Mouse (Mus musculus): ENCODE results near the gene Cebpb. TPM values are rescaled to one million over a fixed set of nuclear protein-coding genes. Genes with fewer than 3 reads are reported as not detected.

The Cebpb gene
- total and polyA plus RNA-seq, 2 experiments from 2014 or later: 4.3 to 5.7 TPM

DNA sequence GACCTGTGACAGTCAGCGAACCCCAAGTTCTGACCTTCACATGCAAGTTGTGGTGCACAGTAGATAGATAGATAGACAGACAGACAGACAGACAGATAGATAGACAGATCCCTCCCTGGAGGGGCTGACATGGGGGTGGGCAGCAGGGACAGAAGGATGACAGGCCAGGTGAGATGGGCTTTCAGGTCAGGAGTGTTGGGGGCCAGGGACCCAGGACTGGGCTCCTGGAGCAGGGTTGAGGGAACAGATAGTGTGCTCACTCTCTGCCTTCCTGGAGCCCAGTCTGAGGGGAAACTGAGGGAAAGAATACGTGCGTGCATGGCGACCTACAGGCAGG lies 1.5 kb upstream of the Cebpb start:
- Histone ChIP-seq H3K27me3 (ENCODE audit: insufficient read depth, low read length) (peaks cover 23% of the 10 kb centered on the region), H3K4me1 (ENCODE audit: insufficient read depth) (no peaks in the 10 kb centered on the region), H3K4me2 (ENCODE audit: low read depth) (no peak overlapping the region), H3K4me3 (ENCODE audit: low read depth, low read length) (no peak overlapping the region), H3K9me3 (ENCODE audit: low read length) (no peaks in the 10 kb centered on the region), H3K9ac (no peak overlapping the region), H3K36me3 (ENCODE audit: insufficient read depth) (no peaks in the 10 kb centered on the region), H3K27ac (ENCODE audit: low read depth, low read length) (no peak overlapping the region)
- no peak for TF ChIP-seq CTCF (IDR thresholded peaks at IDR 0.05; ENCODE audit: low read depth)
- no peak for ATAC-seq
- DNase-seq: no peak
- 83% methylated on average over 4 of the region's 4 CpGs for WGBS

- no peak overlapping the region for H3K4me2 ChIP-seq (ENCODE audit: low read depth)
- H3K9me3 ChIP-seq (ENCODE audit: low read length): no peaks in the 10 kb centered on the region
- DNase-seq (no peak), ATAC-seq (no peak)
- H3K9ac ChIP-seq: no peak overlapping the region
- H3K36me3 ChIP-seq (ENCODE audit: insufficient read depth): no peaks in the 10 kb centered on the region
- no peak overlapping the region for H3K27ac ChIP-seq (ENCODE audit: low read depth, low read length)
- H3K27me3 ChIP-seq (ENCODE audit: insufficient read depth, low read length): peaks cover 23% of the 10 kb centered on the region
- H3K4me3 ChIP-seq (ENCODE audit: low read depth, low read length): no peak overlapping the region
- TF ChIP-seq CTCF (IDR thresholded peaks at IDR 0.05; ENCODE audit: low read depth): no peak
- H3K4me1 ChIP-seq (ENCODE audit: insufficient read depth): no peaks in the 10 kb centered on the region
- WGBS: 61% methylated on average over 11 of the region's 11 CpGs
Measured at GRCm38 (mm10) chr2:167687651-167688101, 1.0 kb upstream of the Cebpb start.

DNA sequence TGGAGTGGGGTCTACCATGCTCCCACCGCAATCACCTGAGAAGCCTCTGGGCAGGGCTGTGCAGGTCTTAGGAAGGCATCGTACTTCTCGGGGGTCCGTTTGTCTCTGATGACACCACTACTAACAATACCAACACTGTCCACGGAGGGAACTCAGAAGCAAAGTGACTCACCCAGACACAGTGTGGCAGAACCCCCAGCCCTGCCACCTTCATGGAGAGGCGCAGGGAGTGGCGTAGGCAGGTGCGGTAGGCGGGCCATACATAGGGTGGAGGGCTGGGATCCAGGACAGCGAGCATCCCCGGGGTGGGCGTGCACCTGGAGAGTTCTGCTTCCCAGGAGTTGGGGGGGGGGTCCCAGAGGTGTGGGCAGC lies 603 bp upstream of the Cebpb start:
- WGBS: 29% methylated on average over 12 of the region's 12 CpGs
- no peaks in the 10 kb centered on the region for H3K9me3 ChIP-seq (ENCODE audit: low read length)
- H3K27ac ChIP-seq (ENCODE audit: low read depth, low read length): no peak overlapping the region
- H3K4me1 ChIP-seq (ENCODE audit: insufficient read depth): no peaks in the 10 kb centered on the region
- peak overlapping the region; percentile 64 for H3K4me3 ChIP-seq (ENCODE audit: low read depth, low read length)
- H3K9ac ChIP-seq: no peak overlapping the region
- H3K27me3 ChIP-seq (ENCODE audit: insufficient read depth, low read length): peaks cover 23% of the 10 kb centered on the region
- peak overlapping the region; percentile 84 for H3K4me2 ChIP-seq (ENCODE audit: low read depth)
- no peak for TF ChIP-seq CTCF (IDR thresholded peaks at IDR 0.05; ENCODE audit: low read depth)
- DNase-seq: no peak
- no peaks in the 10 kb centered on the region for H3K36me3 ChIP-seq (ENCODE audit: insufficient read depth)
- ATAC-seq: peak; percentile 35

GRCm38 (mm10) chr2:167689501-167690218 lies 945 bp downstream of the Cebpb start, which contains the start of gene Tmem189:
Gene Tmem189 (minus strand): TSS chr2:167689822.
- DNase-seq (peak; percentile 51), ATAC-seq (peak; percentile 54)
- no peaks in the 10 kb centered on the region for H3K36me3 ChIP-seq (ENCODE audit: insufficient read depth)
- WGBS: 2% methylated on average over 94 of the region's 99 CpGs
- H3K27me3 ChIP-seq (ENCODE audit: insufficient read depth, low read length): peaks cover 23% of the 10 kb centered on the region
- H3K4me1 ChIP-seq (ENCODE audit: insufficient read depth): no peaks in the 10 kb centered on the region
- no peaks in the 10 kb centered on the region for H3K9me3 ChIP-seq (ENCODE audit: low read length)
- peak within 1 kb of the TSS; percentile 59 for H3K27ac ChIP-seq (ENCODE audit: low read depth, low read length)
- H3K4me2 ChIP-seq (ENCODE audit: low read depth): peak within 1 kb of the TSS; percentile 84
- H3K4me3 ChIP-seq (ENCODE audit: low read depth, low read length): peak within 1 kb of the TSS; percentile 64
- H3K9ac ChIP-seq: peak within 1 kb of the TSS; percentile 58
- no peak for TF ChIP-seq CTCF (IDR thresholded peaks at IDR 0.05; ENCODE audit: low read depth)

- H3K4me2 ChIP-seq (ENCODE audit: low read depth): peak overlapping the region; percentile 84
- H3K9ac ChIP-seq: no peak overlapping the region
Measured at GRCm38 (mm10) chr2:167690219-167690961, 1.7 kb downstream of the Cebpb start.

DNA sequence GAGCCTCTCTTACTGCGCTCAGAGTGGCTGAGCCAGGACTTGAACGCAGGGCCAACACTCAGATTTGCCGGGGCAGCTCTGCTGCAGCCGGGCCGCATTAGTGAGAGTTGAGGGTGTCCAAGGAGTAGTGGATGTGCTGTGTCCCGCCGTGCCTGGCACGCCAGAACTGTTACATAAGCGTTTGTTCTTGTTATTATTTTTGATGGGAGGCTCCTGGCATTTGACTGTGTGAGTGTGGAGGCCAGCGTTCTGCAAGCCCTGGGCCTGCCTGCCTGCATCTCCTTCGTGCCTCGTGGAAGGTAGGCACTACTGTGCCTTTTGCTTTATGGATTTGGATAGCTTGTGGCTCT lies 2.2 kb downstream of the Cebpb start:
- no peak overlapping the region for H3K9ac ChIP-seq
- no peak for TF ChIP-seq CTCF (IDR thresholded peaks at IDR 0.05; ENCODE audit: low read depth)
- DNase-seq (no peak), ATAC-seq (no peak)
- H3K4me1 ChIP-seq (ENCODE audit: insufficient read depth): no peaks in the 10 kb centered on the region
- no peak overlapping the region for H3K4me3 ChIP-seq (ENCODE audit: low read depth, low read length)
- no peak overlapping the region for H3K4me2 ChIP-seq (ENCODE audit: low read depth)
- H3K27ac ChIP-seq (ENCODE audit: low read depth, low read length): no peak overlapping the region
- H3K36me3 ChIP-seq (ENCODE audit: insufficient read depth): no peaks in the 10 kb centered on the region
- H3K9me3 ChIP-seq (ENCODE audit: low read length): no peaks in the 10 kb centered on the region
- 86% methylated on average over 12 of the region's 12 CpGs for WGBS
- peaks cover 23% of the 10 kb centered on the region for H3K27me3 ChIP-seq (ENCODE audit: insufficient read depth, low read length)

More at GRCm38 (mm10) chr2:167690219-167690961, 1.7 kb downstream of the Cebpb start:
- 55% methylated on average over 15 of the region's 15 CpGs for WGBS
- Histone ChIP-seq H3K9me3 (ENCODE audit: low read length) (no peaks in the 10 kb centered on the region), H3K27ac (ENCODE audit: low read depth, low read length) (no peak overlapping the region), H3K36me3 (ENCODE audit: insufficient read depth) (no peaks in the 10 kb centered on the region), H3K4me1 (ENCODE audit: insufficient read depth) (no peaks in the 10 kb centered on the region), H3K27me3 (ENCODE audit: insufficient read depth, low read length) (peaks cover 23% of the 10 kb centered on the region), H3K4me3 (ENCODE audit: low read depth, low read length) (peak overlapping the region; percentile 64)
- ATAC-seq: no peak
- no peak for DNase-seq
- no peak for TF ChIP-seq CTCF (IDR thresholded peaks at IDR 0.05; ENCODE audit: low read depth)

- peaks cover 23% of the 10 kb centered on the region for H3K27me3 ChIP-seq (ENCODE audit: insufficient read depth, low read length)
- no peak overlapping the region for H3K27ac ChIP-seq (ENCODE audit: low read depth, low read length)
- ATAC-seq (no peak), DNase-seq (no peak)
- no peak overlapping the region for H3K4me3 ChIP-seq (ENCODE audit: low read depth, low read length)
- TF ChIP-seq CTCF (IDR thresholded peaks at IDR 0.05; ENCODE audit: low read depth): no peak
- no peak overlapping the region for H3K9ac ChIP-seq
- H3K4me2 ChIP-seq (ENCODE audit: low read depth): no peak overlapping the region
- H3K9me3 ChIP-seq (ENCODE audit: low read length): no peaks in the 10 kb centered on the region
- H3K4me1 ChIP-seq (ENCODE audit: insufficient read depth): no peaks in the 10 kb centered on the region
- WGBS: 91% methylated on average over 6 of the region's 6 CpGs
- H3K36me3 ChIP-seq (ENCODE audit: insufficient read depth): no peaks in the 10 kb centered on the region
Measured at GRCm38 (mm10) chr2:167691410-167691809, 2.7 kb downstream of the Cebpb start.

All from forebrain, postnatal 0 days (tissue).